Mouse (Mus musculus) cerebellum, adult 2 months (tissue): ENCODE results near the gene Tbc1d5. TPM values are rescaled to one million over a fixed set of nuclear protein-coding genes. Genes with fewer than 3 reads are reported as not detected.

Experiments used
- DNase-seq, 2 experiments: peaks; one replicate each; pipeline ENCODE4 v3.0.0; 2021
- H3K27ac ChIP-seq: fragments of 200-500 bp; 2 replicates; pipeline ENCODE4 v1.5.1; 2012; ENCODE audit warnings: low read length, control low read depth, inconsistent platforms; ENCODE audit not compliant: insufficient read depth
- H3K27me3 ChIP-seq: fragments of 200-500 bp; 2 replicates; pipeline ENCODE4 v1.6.1; 2012; ENCODE audit warnings: inconsistent platforms, mild to moderate bottlenecking, low read length, moderate library complexity; ENCODE audit not compliant: control insufficient read depth, insufficient read depth
- H3K4me1 ChIP-seq: fragments of 200-500 bp; 2 replicates; pipeline ENCODE4 v1.6.1; 2011; ENCODE audit warnings: low read length; ENCODE audit not compliant: control insufficient read depth, insufficient read depth
- H3K4me3 ChIP-seq: fragments of 200-500 bp; replicated peaks from 2 replicates; pipeline ENCODE3; 2011; ENCODE audit warnings: mild to moderate bottlenecking, low read depth, low read length, control low read depth; ENCODE audit not compliant: insufficient read depth
- CTCF ChIP-seq: fragments of 200-500 bp; IDR thresholded peaks from 2 replicates; pipeline ENCODE4 v1.5.1; 2011; ENCODE audit warnings: low read depth, mild to moderate bottlenecking, control low read depth, low read length, moderate library complexity, borderline replicate concordance; ENCODE audit not compliant: insufficient read depth
- POLR2A ChIP-seq: fragments of 200-500 bp; IDR thresholded peaks from 2 replicates; pipeline ENCODE4 v1.6.1; 2011; ENCODE audit warnings: low read length, control low read depth, borderline replicate concordance; ENCODE audit not compliant: insufficient read depth
- WGBS: fragments of 180-500 bp; shearing (Covaris S2); methylation state at CpG from one replicate; pipeline ENCODE4 v1.1.7; 2018; 5-methylcytosine and 5-hydroxymethylcytosine counted together
- polyA plus RNA-seq: library from polyadenylated mRNA; depleted of rRNA; stranded (reverse); fragments of >200 nt; gene quantifications from 2 replicates; pipeline ENCODE4 v1.2.3, GENCODE M21; 2012

Gene Tbc1d5
- polyA plus RNA-seq, 1 experiment, result 19.6 TPM

DNA sequence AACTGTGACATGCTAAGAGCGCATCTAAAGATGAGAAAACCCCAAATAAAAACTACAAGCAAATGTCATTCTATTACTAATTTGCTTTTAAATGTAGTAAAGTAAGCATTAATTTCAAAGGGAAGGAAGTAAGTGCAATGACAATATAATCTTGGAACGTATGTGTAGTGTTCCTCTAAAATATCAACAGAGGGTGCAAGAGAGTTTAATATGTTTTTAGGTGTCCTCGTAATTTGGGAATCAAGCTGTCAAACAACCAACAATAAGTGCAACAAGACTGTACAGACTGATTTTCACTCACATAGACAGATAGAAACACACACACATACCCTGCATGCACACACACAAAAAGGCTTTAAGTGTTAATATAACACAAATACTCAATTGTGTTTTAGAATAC is 191.2 kb downstream of the Tbc1d5 start:
- WGBS, result 52% methylated on average over 3 of the region's 3 CpGs
- Histone ChIP-seq H3K27ac (no peak overlapping the region), H3K4me1 (no peaks in the 10 kb centered on the region), H3K4me3 (no peak overlapping the region), H3K27me3 (no peaks in the 10 kb centered on the region)
- DNase-seq, result no peak
- no peak for TF ChIP-seq CTCF
- no peak for TF ChIP-seq POLR2A

DNA sequence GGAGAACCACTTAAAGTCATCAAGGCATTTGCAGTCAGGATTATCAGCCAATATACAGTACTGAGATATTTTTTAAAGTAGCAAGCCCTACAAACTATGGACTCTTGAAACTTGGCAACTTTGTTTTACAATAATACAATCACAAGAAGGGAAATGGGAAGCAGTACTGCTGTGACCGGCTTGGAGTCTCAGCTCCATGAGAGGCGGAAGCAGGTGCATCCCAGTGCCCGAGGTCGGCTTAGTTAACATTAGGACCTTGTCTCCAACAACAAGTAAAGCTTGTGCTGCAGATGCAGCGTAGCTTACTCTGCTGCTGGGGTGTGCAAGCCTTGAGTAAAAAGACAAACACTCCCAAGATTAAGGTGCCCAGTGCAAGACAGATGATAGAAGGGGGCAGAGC is 197.2 kb downstream of the Tbc1d5 start:
- DNase-seq, result no peak
- WGBS, result 79% methylated on average over 5 of the region's 5 CpGs
- TF ChIP-seq CTCF (no peak), POLR2A (no peak)

DNA sequence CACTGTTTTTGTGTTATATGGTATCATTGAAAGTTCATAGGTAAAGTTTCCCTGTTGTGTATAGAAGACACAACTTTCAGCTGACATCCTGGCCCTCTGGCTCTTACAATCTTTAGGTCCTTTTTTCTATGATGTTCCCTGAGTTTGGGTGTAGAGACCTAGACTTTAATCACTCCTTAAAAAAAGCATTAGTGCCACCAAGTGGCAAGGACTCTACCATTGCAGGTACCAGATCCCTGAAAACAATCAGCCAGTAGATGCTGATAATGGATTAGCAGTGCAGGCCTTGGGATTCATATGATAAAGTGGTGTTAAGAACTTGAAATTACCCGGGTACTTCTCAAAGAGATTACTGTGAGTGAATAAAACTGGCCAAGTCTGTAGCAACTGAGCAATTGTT is 207.0 kb downstream of the Tbc1d5 start:
- Histone ChIP-seq H3K27me3 (no peaks in the 10 kb centered on the region), H3K4me3 (no peak overlapping the region), H3K27ac (no peak overlapping the region), H3K4me1 (no peaks in the 10 kb centered on the region)
- peak in 1 of 2 experiments; percentile 4 for DNase-seq
- TF ChIP-seq POLR2A, result no peak
- TF ChIP-seq CTCF, result no peak
- WGBS, result 32% methylated on average over 1 of the region's 1 CpGs

More for the DNA sequence above, 197.2 kb downstream of the Tbc1d5 start:
- Histone ChIP-seq H3K27me3 (no peaks in the 10 kb centered on the region), H3K27ac (no peak overlapping the region), H3K4me3 (no peak overlapping the region), H3K4me1 (no peaks in the 10 kb centered on the region)

DNA sequence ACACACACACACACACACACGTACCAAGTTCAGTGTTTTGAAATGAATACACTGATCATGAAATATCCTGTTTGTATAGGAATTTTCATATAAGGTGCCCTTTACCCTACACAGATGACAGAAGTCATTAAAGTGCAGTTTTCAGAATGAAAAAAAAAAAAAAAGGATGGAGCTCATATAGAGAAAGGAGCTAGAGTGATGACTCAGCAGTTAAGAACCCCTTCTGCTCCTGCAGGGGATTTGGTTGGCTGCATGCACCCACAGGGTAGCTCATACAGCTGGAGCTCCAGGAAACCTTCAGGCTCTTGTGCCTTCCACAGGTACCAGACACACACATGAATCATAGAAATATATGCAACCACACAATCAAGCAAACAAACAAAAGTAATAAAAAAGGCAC is 213.0 kb downstream of the Tbc1d5 start:
- TF ChIP-seq POLR2A (no peak), CTCF (no peak)
- no peak for DNase-seq
- H3K4me3 ChIP-seq, result no peak overlapping the region
- WGBS, result 100% methylated on average over 1 of the region's 1 CpGs
- H3K27ac ChIP-seq, result no peak overlapping the region
- no peaks in the 10 kb centered on the region for H3K27me3 ChIP-seq
- H3K4me1 ChIP-seq, result no peaks in the 10 kb centered on the region

DNA sequence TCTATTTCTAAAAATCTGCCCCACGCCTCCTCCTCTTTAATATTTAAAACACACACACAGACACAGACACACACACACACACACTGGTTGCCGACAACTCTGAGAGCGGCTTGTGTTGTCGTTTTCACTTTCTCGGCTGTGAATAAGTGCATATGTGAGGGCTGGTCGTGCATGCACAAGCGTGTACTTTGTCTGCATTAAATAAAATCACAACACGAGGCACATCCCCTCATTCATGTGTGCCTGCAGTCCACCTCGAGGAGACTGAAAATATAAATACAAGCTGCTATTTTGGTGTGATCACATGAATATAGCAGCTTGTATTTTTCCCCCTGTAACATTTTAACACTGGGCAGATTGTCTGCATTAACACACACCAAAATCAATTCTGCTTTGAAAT is 224.8 kb downstream of the Tbc1d5 start:
- Histone ChIP-seq H3K27me3 (no peaks in the 10 kb centered on the region), H3K4me3 (no peak overlapping the region), H3K27ac (no peak overlapping the region), H3K4me1 (no peaks in the 10 kb centered on the region; the same call in 1 of the 2 replicates)
- no peak for TF ChIP-seq CTCF
- no peak for TF ChIP-seq POLR2A
- no peak for DNase-seq
- 88% methylated on average over 9 of the region's 9 CpGs for WGBS

DNA sequence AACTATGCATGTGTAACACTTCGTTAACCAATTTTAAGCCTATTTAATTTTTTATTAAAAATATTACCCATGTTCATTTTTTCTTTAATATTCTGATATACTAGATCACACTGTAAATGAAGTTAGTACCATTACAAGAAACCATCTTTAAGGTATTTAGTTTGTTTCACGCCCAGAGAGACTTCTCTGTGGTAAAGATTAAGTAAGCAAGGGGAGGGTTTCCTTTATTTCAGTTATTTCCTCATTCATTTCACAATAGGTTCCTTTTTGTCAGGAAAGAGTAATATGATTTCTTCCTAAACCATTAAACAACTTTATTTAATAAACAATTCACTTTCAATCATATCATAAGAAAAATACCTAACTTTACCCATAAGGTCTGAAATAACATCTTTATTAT is 256.8 kb downstream of the Tbc1d5 start:
- H3K4me3 ChIP-seq, result no peak overlapping the region
- H3K4me1 ChIP-seq, result no peaks in the 10 kb centered on the region
- no peak overlapping the region for H3K27ac ChIP-seq
- no peaks in the 10 kb centered on the region for H3K27me3 ChIP-seq
- WGBS, result 96% methylated on average over 2 of the region's 2 CpGs
- DNase-seq, result no peak
- TF ChIP-seq POLR2A (no peak), CTCF (no peak)

DNA sequence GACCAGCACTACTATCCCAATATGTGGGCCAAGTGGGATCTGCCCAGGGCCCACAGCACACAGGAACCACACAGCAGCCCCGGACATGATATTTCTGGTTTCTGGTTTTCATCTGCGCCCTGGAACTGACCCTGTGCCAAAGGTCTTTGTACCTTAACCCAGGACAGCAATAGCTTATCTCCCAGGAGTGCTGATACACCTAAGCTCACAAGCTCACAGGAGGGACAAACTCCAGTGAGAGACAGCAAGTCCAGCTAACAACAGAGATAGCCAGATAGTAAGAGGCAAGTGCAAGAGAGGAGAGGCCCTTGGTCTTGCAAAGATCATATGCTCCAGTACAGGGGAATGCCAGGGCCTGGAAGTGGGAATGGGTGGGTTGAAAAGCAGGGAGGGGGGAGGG is 263.9 kb downstream of the Tbc1d5 start:
- Histone ChIP-seq H3K27ac (no peak overlapping the region), H3K27me3 (no peaks in the 10 kb centered on the region), H3K4me1 (no peaks in the 10 kb centered on the region), H3K4me3 (no peak overlapping the region)
- no peak for TF ChIP-seq CTCF
- no peak for TF ChIP-seq POLR2A
- WGBS, result 96% methylated on average over 2 of the region's 2 CpGs
- DNase-seq, result no peak

DNA sequence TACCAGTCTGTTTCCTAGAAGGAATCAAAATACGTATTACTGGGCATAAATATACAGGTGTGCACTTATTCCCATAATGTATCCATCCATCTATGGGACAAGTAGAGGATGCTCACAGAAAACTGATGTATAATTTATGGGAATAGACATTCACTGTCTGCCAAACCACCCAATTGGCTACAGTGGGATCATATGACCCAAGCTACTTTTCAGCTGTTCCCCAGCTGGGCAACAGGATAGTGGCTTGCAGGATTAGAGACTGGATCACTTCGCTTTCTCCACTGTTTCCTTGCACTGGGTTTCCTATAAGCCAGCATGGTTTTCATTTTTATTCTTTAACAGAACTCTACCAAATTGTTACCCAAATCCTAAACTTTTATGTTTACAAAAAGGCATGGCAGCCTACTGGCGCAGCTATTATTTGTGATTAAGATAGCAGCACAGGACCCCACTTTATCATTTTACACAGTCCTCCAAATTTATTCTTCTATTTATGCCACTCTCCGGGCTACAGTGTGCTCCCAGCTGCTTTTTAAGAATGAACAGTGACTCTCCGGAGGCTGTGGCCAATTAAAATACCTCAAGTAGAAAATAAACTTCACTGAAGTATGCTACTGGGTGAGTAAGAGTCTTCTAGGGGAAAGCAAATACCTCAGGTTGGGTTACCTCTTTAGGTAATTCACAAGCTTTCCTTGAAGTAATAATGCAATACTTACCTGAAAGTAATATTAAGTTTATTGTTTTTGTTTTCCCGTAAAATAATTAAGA is 270.4 kb downstream of the Tbc1d5 start:
- TF ChIP-seq CTCF (no peak), POLR2A (no peak)
- Histone ChIP-seq H3K4me3 (no peak overlapping the region), H3K27me3 (no peaks in the 10 kb centered on the region), H3K27ac (no peak overlapping the region), H3K4me1 (no peaks in the 10 kb centered on the region)
- no peak for DNase-seq
- WGBS, result 74% methylated on average over 6 of the region's 6 CpGs
